Mouse (Mus musculus) lung, embryonic 14.5 days (tissue): ENCODE data around the gene Gm45808. TPM values are rescaled to one million over a fixed set of nuclear protein-coding genes. Genes with fewer than 3 reads are reported as not detected.
"Not testable (repeated sequence)": the region's sequence is repeated elsewhere in the genome, so short reads cannot be mapped to it uniquely, and the experiment has no call there.

Experiments used
- ATAC-seq: fragments of 200-750 bp; cut with Nextera tagmentation; 2 replicates; pipeline ENCODE4 v1.8.0; 2017; ENCODE audit warnings: mild to moderate bottlenecking, moderate TSS enrichment, moderate library complexity; ENCODE audit not compliant: insufficient read depth
- DNase-seq: peaks from one replicate; pipeline ENCODE4 v3.0.0-alpha.2; 2015
- H3K27ac ChIP-seq: fragments of 300-500 bp; sonication (generic); 2 replicates; pipeline ENCODE4 v1.5.1; 2014; ENCODE audit warnings: low read depth, mild to moderate bottlenecking, moderate library complexity
- H3K27me3 ChIP-seq: fragments of 300-500 bp; sonication (generic); 2 replicates; pipeline ENCODE4 v1.6.1; 2014; ENCODE audit warnings: low read length, control low read depth; ENCODE audit not compliant: insufficient read depth
- H3K36me3 ChIP-seq: fragments of 300-500 bp; sonication (generic); 2 replicates; pipeline ENCODE4 v1.6.1; 2014; ENCODE audit warnings: control low read depth; ENCODE audit not compliant: insufficient read depth
- H3K4me1 ChIP-seq: fragments of 300-500 bp; sonication (generic); 2 replicates; pipeline ENCODE4 v1.6.1; 2014; ENCODE audit warnings: antibody characterized with exemption, control low read depth; ENCODE audit not compliant: insufficient read depth
- H3K4me2 ChIP-seq: fragments of 300-500 bp; sonication (generic); 2 replicates; pipeline ENCODE4 v1.6.1; 2014; ENCODE audit warnings: mild to moderate bottlenecking
- H3K4me3 ChIP-seq: fragments of 300-500 bp; sonication (generic); 2 replicates; pipeline ENCODE4 v1.5.1; 2014; ENCODE audit warnings: low read depth, low read length
- H3K9ac ChIP-seq: fragments of 300-500 bp; sonication (generic); 2 replicates; pipeline ENCODE4 v1.6.1; 2014
- H3K9me3 ChIP-seq: fragments of 300-500 bp; sonication (generic); 2 replicates; pipeline ENCODE4 v1.6.1; 2016; ENCODE audit warnings: low read depth, low read length, control low read depth
- CTCF ChIP-seq: IDR thresholded peaks from 2 replicates; pipeline ENCODE4 v1.5.1; 2016; ENCODE audit warnings: antibody characterized with exemption, low read depth
- WGBS: fragments of 180-500 bp; shearing (Covaris S2); extraction: QIAGEN DNeasy Blood & Tissue Kit; methylation state at CpG from one replicate; pipeline ENCODE4 v1.1.7; 2014; 5-methylcytosine and 5-hydroxymethylcytosine counted together
- polyA plus RNA-seq: library from polyadenylated mRNA; unstranded; fragments of >200 nt; fragmentation: Nextera tagmentation; extraction: Ambion mirVana; gene quantifications from 2 replicates; pipeline ENCODE4 v1.2.1, GENCODE M21; 2014

The Gm45808 gene
- polyA plus RNA-seq, 1 experiment from 2014 or later = not detected

DNA sequence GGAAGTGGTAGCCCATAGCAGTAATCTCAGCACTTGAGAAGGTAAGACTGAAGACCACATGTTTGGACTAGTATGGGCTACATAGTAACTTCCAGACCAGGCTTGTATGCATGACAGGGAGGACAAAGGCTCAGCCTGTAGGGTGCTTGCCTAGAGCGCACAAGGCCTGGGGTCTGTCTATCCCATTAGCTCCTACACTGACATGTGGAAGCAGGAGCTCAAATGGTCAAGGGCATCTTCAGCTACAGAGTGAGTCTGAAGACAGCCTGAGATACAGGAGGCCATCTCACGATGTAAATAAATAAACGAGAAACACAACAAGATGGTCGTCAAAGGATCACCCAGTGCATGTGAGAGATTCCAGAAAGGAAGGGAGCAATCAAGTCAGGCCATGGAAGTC is 24.3 kb downstream of the Gm45808 start:
- no peak overlapping the region for H3K27ac ChIP-seq
- H3K27me3 ChIP-seq = no peaks in the 10 kb centered on the region
- H3K4me3 ChIP-seq = no peak overlapping the region
- peaks cover 23% of the 10 kb centered on the region for H3K4me1 ChIP-seq
- H3K9me3 ChIP-seq = no peaks in the 10 kb centered on the region
- TF ChIP-seq CTCF = no peak
- H3K4me2 ChIP-seq = no peak overlapping the region
- H3K36me3 ChIP-seq = peaks cover 56% of the 10 kb centered on the region
- ATAC-seq (no peak), DNase-seq (no peak)
- H3K9ac ChIP-seq = no peak overlapping the region
- WGBS = 81% methylated on average over 4 of the region's 4 CpGs

DNA sequence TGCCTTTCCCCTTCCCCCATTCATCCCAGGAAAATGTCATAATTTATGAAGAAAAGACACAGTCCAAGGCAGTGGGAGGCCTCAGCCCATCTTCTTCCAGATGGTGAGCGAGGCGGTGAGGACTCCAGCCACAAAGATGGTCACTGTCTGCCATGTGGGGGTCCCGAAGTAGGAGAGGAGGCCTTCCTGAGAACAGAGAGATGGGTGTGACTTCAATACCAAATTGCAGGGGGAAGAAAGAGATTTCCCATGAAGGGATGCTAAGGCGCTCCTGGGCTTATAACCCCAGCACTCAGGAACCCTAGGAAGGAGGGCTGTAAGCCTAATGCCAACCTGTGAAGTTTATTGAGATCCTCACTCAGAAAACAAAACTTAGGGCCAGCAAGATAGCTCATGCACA is 24.8 kb downstream of the Gm45808 start:
- ATAC-seq = no peak
- TF ChIP-seq CTCF = no peak
- Histone ChIP-seq H3K4me3 (no peak overlapping the region), H3K4me1 (peaks cover 23% of the 10 kb centered on the region), H3K27ac (peak overlapping the region; percentile 21; the same call in 1 of the 2 replicates), H3K9ac (no peak overlapping the region), H3K9me3 (no peaks in the 10 kb centered on the region), H3K27me3 (no peaks in the 10 kb centered on the region), H3K4me2 (0 out of 2 replicates have a peak overlapping the region, but pooled peaks have one; percentile 25), H3K36me3 (peaks cover 62% of the 10 kb centered on the region)
- DNase-seq = no peak
- WGBS = 80% methylated on average over 4 of the region's 4 CpGs

DNA sequence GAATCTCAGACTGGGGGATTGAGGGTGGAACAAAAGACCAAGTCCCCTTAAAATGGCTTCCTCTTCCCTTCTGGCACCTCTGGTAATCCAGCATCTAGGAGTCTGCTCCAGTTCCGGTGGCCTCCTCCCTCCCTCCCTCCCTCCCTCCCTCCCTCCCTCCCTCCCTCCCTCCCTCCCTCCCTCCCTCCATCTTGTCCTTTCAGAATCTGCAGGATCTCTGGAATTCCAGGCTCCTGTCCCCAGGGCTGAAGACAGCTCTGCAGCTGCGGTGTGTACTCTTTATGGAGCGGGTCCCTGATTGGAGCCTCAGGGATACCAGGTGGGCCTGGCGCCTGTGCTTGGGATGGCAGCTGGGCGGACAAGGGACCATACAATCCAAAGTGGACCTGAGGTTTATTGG is 25.3 kb downstream of the Gm45808 start:
- no peak for TF ChIP-seq CTCF
- Histone ChIP-seq H3K4me1 (peaks cover 23% of the 10 kb centered on the region), H3K4me2 (peak overlapping the region; percentile 66), H3K9ac (peak overlapping the region; percentile 90), H3K9me3 (no peaks in the 10 kb centered on the region), H3K4me3 (no peak overlapping the region), H3K27ac (peak overlapping the region; percentile 93), H3K27me3 (no peaks in the 10 kb centered on the region), H3K36me3 (peaks cover 66% of the 10 kb centered on the region)
- 38% methylated on average over 5 of the region's 5 CpGs for WGBS
- ATAC-seq (no peak), DNase-seq (no peak)

DNA sequence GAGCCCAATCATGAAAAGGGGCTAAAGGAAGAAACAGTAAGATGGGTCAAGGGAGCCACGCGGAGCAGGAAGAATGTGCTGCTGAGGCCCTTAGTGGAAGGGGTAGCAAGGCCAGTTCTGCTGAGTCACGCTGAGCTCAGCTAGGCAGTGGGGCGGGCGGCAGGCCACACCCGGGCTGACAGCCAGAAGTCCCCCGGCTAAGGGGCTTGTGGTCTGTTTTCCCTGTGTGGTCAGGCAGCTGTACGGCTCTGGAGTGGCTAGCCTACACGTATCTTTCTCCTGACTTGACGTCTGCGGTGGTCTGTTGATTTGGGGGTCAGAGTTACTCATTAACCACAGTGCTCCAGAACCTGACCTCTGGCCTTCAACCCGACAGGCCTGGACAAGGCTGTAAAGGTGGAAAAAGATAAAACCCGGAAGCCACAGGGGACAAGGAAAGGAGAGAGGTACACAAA is 25.7 kb downstream of the Gm45808 start:
- H3K27ac ChIP-seq = peak overlapping the region; percentile 93
- H3K9ac ChIP-seq = peak overlapping the region; percentile 90
- peaks cover 23% of the 10 kb centered on the region for H3K4me1 ChIP-seq
- WGBS = 10% methylated on average over 13 of the region's 13 CpGs
- peak overlapping the region; percentile 51 for H3K4me3 ChIP-seq
- TF ChIP-seq CTCF = no peak
- peak; percentile 30; the same call in 1 of the 2 replicates for ATAC-seq
- DNase-seq = peak; percentile 87
- no peaks in the 10 kb centered on the region for H3K27me3 ChIP-seq
- peaks cover 69% of the 10 kb centered on the region for H3K36me3 ChIP-seq
- peak overlapping the region; percentile 66 for H3K4me2 ChIP-seq
- H3K9me3 ChIP-seq = no peaks in the 10 kb centered on the region

DNA sequence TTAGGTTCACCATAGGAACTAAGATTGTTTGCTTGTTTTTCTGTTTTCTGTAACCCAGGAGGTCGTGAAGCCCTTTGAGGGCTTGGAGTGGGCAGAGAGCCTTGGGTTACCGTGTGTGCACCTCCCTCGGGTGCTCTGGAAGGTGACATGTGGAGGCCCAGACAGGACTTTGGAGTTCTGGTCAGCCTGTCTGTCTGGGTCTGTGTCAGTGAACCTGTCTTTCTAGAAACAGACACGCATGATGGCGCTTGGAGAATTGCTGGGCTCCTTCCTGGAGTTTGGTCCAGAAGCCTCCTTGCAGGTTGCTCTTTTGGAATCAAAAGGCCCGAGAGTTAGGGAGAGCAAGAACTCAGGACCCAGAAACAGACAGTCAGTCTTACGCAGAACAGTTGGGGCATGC is 26.2 kb downstream of the Gm45808 start:
- ATAC-seq (0 out of 2 replicates have a peak, but pooled peaks have one; percentile 3), DNase-seq (peak; percentile 17)
- Histone ChIP-seq H3K4me1 (peaks cover 23% of the 10 kb centered on the region), H3K9ac (peak overlapping the region; percentile 90), H3K4me3 (peak overlapping the region; percentile 51), H3K27ac (peak overlapping the region; percentile 93), H3K4me2 (peak overlapping the region; percentile 66), H3K9me3 (no peaks in the 10 kb centered on the region), H3K27me3 (no peaks in the 10 kb centered on the region), H3K36me3 (peaks cover 68% of the 10 kb centered on the region)
- WGBS = 62% methylated on average over 7 of the region's 7 CpGs
- TF ChIP-seq CTCF = no peak

DNA sequence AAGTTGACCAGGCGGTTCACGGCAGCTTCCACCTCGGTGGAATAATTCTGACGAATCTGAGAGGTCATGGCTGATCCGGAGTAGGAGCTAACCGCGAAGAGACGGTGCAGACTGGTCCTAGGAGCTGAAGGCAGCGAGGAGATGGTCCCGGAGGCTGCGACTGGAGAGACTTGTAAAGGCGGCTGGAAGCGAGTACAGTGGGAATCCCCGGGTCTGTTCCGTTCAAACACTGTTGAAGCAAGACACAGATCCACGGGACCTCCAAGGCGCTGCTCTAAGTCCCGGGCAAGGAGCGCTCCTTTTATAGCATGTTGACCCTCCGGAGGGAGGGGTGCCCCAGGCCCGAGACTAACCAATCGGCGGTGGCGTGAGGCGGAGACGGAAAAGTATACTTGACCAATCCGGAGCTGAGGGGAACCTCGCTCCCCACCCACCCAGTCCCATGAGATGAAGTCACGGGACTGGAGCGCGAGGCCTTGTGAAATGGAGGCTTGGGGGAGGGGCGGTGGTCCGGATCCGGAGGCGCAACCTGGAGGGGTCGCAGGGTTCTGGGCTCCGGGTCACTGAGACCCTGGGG is 27.0 kb downstream of the Gm45808 start, which contains the start of gene Ftl1:
Gene Ftl1, minus strand, starts transcription at position 321 of the 577 bp plus-strand sequence.
- H3K27me3 ChIP-seq, H3K9me3 ChIP-seq: not testable (repeated sequence)
- WGBS = under 1% methylated on average over 31 of the region's 37 CpGs
- H3K4me1 ChIP-seq = peaks cover 23% of the 10 kb centered on the region
- peak within 1 kb of the TSS; percentile 96 for H3K27ac ChIP-seq
- H3K36me3 ChIP-seq = peaks cover 68% of the 10 kb centered on the region
- DNase-seq = peak; percentile 99
- peak within 1 kb of the TSS; percentile 90 for H3K9ac ChIP-seq
- peak within 1 kb of the TSS; percentile 83 for H3K4me2 ChIP-seq
- H3K4me3 ChIP-seq = peak within 1 kb of the TSS; percentile 51
- peak; percentile 94 for ATAC-seq

DNA sequence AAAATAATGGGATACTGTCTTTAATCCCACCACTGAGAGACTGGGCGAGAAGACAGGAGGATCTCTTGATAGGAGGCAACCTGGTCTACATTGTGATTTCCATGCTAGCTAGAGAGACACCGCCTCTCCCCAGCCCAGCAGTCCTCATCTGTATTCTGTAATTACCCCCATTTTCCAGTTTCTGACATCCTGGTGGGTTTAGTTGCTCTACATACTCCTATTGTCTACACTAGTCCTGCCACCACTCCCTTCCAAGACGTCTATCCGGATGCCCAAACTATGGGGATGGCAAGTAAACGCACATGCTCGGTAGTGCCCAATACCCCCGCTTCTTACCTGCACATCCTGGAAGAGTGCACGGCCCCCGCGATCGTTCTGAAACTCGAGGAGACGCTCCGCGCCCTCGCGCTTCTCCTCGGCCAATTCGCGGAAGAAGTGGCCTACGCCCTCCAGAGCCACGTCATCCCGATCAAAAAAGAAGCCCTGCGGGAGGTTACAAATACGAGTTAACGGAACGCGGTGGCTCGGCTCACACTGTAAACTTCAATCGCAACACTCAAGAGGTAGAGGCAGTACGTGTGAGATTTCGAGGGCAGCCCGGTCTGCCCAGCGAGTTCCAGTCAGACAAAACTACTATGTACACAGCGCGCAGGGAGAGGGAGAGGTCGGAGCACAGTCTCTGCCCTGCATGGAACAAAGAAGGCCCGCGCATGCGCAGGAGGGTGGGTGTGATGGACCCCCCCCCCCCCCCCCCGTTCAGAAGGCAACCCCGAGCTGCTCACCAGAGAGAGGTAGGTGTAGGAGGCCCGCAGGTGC is 27.7 kb downstream of the Gm45808 start:
- H3K4me3 ChIP-seq = peak overlapping the region; percentile 51
- peak overlapping the region; percentile 96 for H3K27ac ChIP-seq
- H3K9ac ChIP-seq = peak overlapping the region; percentile 90
- no peaks in the 10 kb centered on the region for H3K27me3 ChIP-seq
- H3K36me3 ChIP-seq = peaks cover 68% of the 10 kb centered on the region
- H3K9me3 ChIP-seq = no peaks in the 10 kb centered on the region
- DNase-seq (peak; percentile 91), ATAC-seq (peak; percentile 75)
- H3K4me1 ChIP-seq = peaks cover 23% of the 10 kb centered on the region
- no peak for TF ChIP-seq CTCF
- peak overlapping the region; percentile 83 for H3K4me2 ChIP-seq
- under 1% methylated on average over 39 of the region's 43 CpGs for WGBS
